Mouse (Mus musculus): ENCODE measurements around the gene Srebf1.

Srebf1 gene

GRCm38 (mm10) chr11:60235351-60235750, 13.0 kb upstream of the Srebf1 start:
- DNase-seq (ENCODE audit: low spot score in 2 of 2): no peak

GRCm38 (mm10) chr11:60233235-60233634, 10.9 kb upstream of the Srebf1 start:
- DNase-seq (ENCODE audit: low spot score in 2 of 2): peak; percentile 46 to 53

- DNase-seq (ENCODE audit: low spot score in 2 of 2): no peak
Measured at GRCm38 (mm10) chr11:60232441-60233058, 10.2 kb upstream of the Srebf1 start.

- DNase-seq (ENCODE audit: low spot score in 2 of 2): no peak
Measured at GRCm38 (mm10) chr11:60231951-60232350, 9.6 kb upstream of the Srebf1 start.

GRCm38 (mm10) chr11:60231326-60231725, 8.9 kb upstream of the Srebf1 start:
- DNase-seq (ENCODE audit: low spot score in 2 of 2): no peak

GRCm38 (mm10) chr11:60230512-60230911, 8.1 kb upstream of the Srebf1 start:
- no peak for DNase-seq (ENCODE audit: low spot score in 2 of 2)

GRCm38 (mm10) chr11:60229821-60230220, 7.4 kb upstream of the Srebf1 start:
- no peak for DNase-seq (ENCODE audit: low spot score in 2 of 2)

GRCm38 (mm10) chr11:60228525-60228924, 6.1 kb upstream of the Srebf1 start:
- no peak for DNase-seq (ENCODE audit: low spot score in 2 of 2)

- no peak for DNase-seq (ENCODE audit: low spot score in 2 of 2)
Measured at GRCm38 (mm10) chr11:60225874-60226273, 3.5 kb upstream of the Srebf1 start.

GRCm38 (mm10) chr11:60224676-60225075, 2.3 kb upstream of the Srebf1 start:
- no peak for DNase-seq (ENCODE audit: low spot score in 2 of 2)

GRCm38 (mm10) chr11:60222085-60222468, 304 bp downstream of the Srebf1 start:
- DNase-seq (ENCODE audit: low spot score in 2 of 2): no peak

GRCm38 (mm10) chr11:60221425-60221824, 956 bp downstream of the Srebf1 start:
- no peak for DNase-seq (ENCODE audit: low spot score in 2 of 2)

- peak; percentile 90 to 93 for DNase-seq (ENCODE audit: low spot score in 2 of 2)
Measured at GRCm38 (mm10) chr11:60220291-60220804, 2.0 kb downstream of the Srebf1 start.

- no peak for DNase-seq (ENCODE audit: low spot score in 2 of 2)
Measured at GRCm38 (mm10) chr11:60219609-60220008, 2.8 kb downstream of the Srebf1 start.

- no peak for DNase-seq (ENCODE audit: low spot score in 2 of 2)
Measured at GRCm38 (mm10) chr11:60217467-60217866, 4.9 kb downstream of the Srebf1 start.

- DNase-seq (ENCODE audit: low spot score in 2 of 2): no peak
Measured at GRCm38 (mm10) chr11:60216671-60217070, 5.7 kb downstream of the Srebf1 start.

GRCm38 (mm10) chr11:60213266-60213665, 9.1 kb downstream of the Srebf1 start:
- no peak for DNase-seq (ENCODE audit: low spot score in 2 of 2)

GRCm38 (mm10) chr11:60211761-60212160, 10.6 kb downstream of the Srebf1 start:
- no peak for DNase-seq (ENCODE audit: low spot score in 2 of 2)

GRCm38 (mm10) chr11:60211152-60211551, 11.2 kb downstream of the Srebf1 start:
- no peak for DNase-seq (ENCODE audit: low spot score in 2 of 2)

- DNase-seq (ENCODE audit: low spot score in 2 of 2): peak; percentile 94 to 96
Measured at GRCm38 (mm10) chr11:60210305-60210724, 12.1 kb downstream of the Srebf1 start.

GRCm38 (mm10) chr11:60209933-60210249, 12.5 kb downstream of the Srebf1 start:
- no peak for DNase-seq (ENCODE audit: low spot score in 2 of 2)

- peak; percentile 79 to 84 for DNase-seq (ENCODE audit: low spot score in 2 of 2)
Measured at GRCm38 (mm10) chr11:60209217-60209932, 13.0 kb downstream of the Srebf1 start.

GRCm38 (mm10) chr11:60208712-60209111, 13.7 kb downstream of the Srebf1 start:
- DNase-seq (ENCODE audit: low spot score in 2 of 2): no peak

Measured in heart, adult 9 months (tissue).